Mouse (Mus musculus): Measurements from ENCODE around the gene Wnt2b. TPM values are rescaled to one million over a fixed set of nuclear protein-coding genes. Genes with fewer than 3 reads are reported as not detected.

Wnt2b gene
- total and polyA plus RNA-seq, 2 experiments from 2014 or later = 0.54 to 2.2 TPM

- no peak overlapping the region for H3K4me3 ChIP-seq (ENCODE audit: low read depth, low read length)
- no peak for TF ChIP-seq CTCF (IDR thresholded peaks at IDR 0.05)
- H3K4me1 ChIP-seq (ENCODE audit: insufficient read depth, low read length) = no peaks in the 10 kb centered on the region
- H3K9me3 ChIP-seq (ENCODE audit: low read length) = no peaks in the 10 kb centered on the region
- ATAC-seq (ENCODE audit: low FRiP score) (no peak), DNase-seq (ENCODE audit: low spot score) (no peak)
- H3K27ac ChIP-seq (ENCODE audit: low read depth, low read length) = no peak overlapping the region
- peaks cover 46% of the 10 kb centered on the region for H3K36me3 ChIP-seq (ENCODE audit: insufficient read depth, low read length)
- H3K27me3 ChIP-seq (ENCODE audit: insufficient read depth, low read length) = no peaks in the 10 kb centered on the region
- H3K9ac ChIP-seq (replicated peaks; ENCODE audit: low read length, poor library complexity, severe bottlenecking) = no peak overlapping the region
- 82% methylated on average over 10 of the region's 10 CpGs for WGBS
- no peak overlapping the region for H3K4me2 ChIP-seq (ENCODE audit: low read depth, low read length, poor library complexity, severe bottlenecking)
Measured at GRCm38 (mm10) chr3:105005011-105005410, 43.3 kb upstream of the Wnt2b start.

GRCm38 (mm10) chr3:105003960-105004463 lies 42.3 kb upstream of the Wnt2b start:
- Histone ChIP-seq H3K4me2 (ENCODE audit: low read depth, low read length, poor library complexity, severe bottlenecking) (no peak overlapping the region), H3K9ac (replicated peaks; ENCODE audit: low read length, poor library complexity, severe bottlenecking) (no peak overlapping the region), H3K27ac (ENCODE audit: low read depth, low read length) (peak overlapping the region; percentile 26; the same call in 1 of the 2 replicates), H3K27me3 (ENCODE audit: insufficient read depth, low read length) (no peaks in the 10 kb centered on the region), H3K9me3 (ENCODE audit: low read length) (no peaks in the 10 kb centered on the region), H3K4me3 (ENCODE audit: low read depth, low read length) (no peak overlapping the region), H3K36me3 (ENCODE audit: insufficient read depth, low read length) (peaks cover 40% of the 10 kb centered on the region), H3K4me1 (ENCODE audit: insufficient read depth, low read length) (no peaks in the 10 kb centered on the region)
- peak; percentile 24 for DNase-seq (ENCODE audit: low spot score)
- ATAC-seq (ENCODE audit: low FRiP score) = peak; percentile 56
- 16% methylated on average over 14 of the region's 14 CpGs for WGBS
- TF ChIP-seq CTCF (IDR thresholded peaks at IDR 0.05) = no peak

GRCm38 (mm10) chr3:105001374-105001773 lies 39.7 kb upstream of the Wnt2b start:
- H3K4me2 ChIP-seq (ENCODE audit: low read depth, low read length, poor library complexity, severe bottlenecking) = no peak overlapping the region
- H3K9me3 ChIP-seq (ENCODE audit: low read length) = no peaks in the 10 kb centered on the region
- no peak for TF ChIP-seq CTCF (IDR thresholded peaks at IDR 0.05)
- DNase-seq (ENCODE audit: low spot score) (no peak), ATAC-seq (ENCODE audit: low FRiP score) (no peak)
- WGBS = 52% methylated on average over 6 of the region's 6 CpGs
- peaks cover 23% of the 10 kb centered on the region for H3K36me3 ChIP-seq (ENCODE audit: insufficient read depth, low read length)
- H3K27me3 ChIP-seq (ENCODE audit: insufficient read depth, low read length) = no peaks in the 10 kb centered on the region
- H3K9ac ChIP-seq (replicated peaks; ENCODE audit: low read length, poor library complexity, severe bottlenecking) = no peak overlapping the region
- H3K4me1 ChIP-seq (ENCODE audit: insufficient read depth, low read length) = no peaks in the 10 kb centered on the region
- no peak overlapping the region for H3K4me3 ChIP-seq (ENCODE audit: low read depth, low read length)
- H3K27ac ChIP-seq (ENCODE audit: low read depth, low read length) = no peak overlapping the region

- no peak for TF ChIP-seq CTCF (IDR thresholded peaks at IDR 0.05)
- Histone ChIP-seq H3K4me2 (ENCODE audit: low read depth, low read length, poor library complexity, severe bottlenecking) (no peak overlapping the region), H3K36me3 (ENCODE audit: insufficient read depth, low read length) (peaks cover 17% of the 10 kb centered on the region), H3K4me3 (ENCODE audit: low read depth, low read length) (no peak overlapping the region), H3K27ac (ENCODE audit: low read depth, low read length) (no peak overlapping the region), H3K4me1 (ENCODE audit: insufficient read depth, low read length) (no peaks in the 10 kb centered on the region), H3K27me3 (ENCODE audit: insufficient read depth, low read length) (no peaks in the 10 kb centered on the region), H3K9me3 (ENCODE audit: low read length) (no peaks in the 10 kb centered on the region), H3K9ac (replicated peaks; ENCODE audit: low read length, poor library complexity, severe bottlenecking) (no peak overlapping the region)
- no peak for DNase-seq (ENCODE audit: low spot score)
- WGBS = 78% methylated on average over 8 of the region's 8 CpGs
- ATAC-seq (ENCODE audit: low FRiP score) = no peak
Measured at GRCm38 (mm10) chr3:105000561-105000960, 38.8 kb upstream of the Wnt2b start.

GRCm38 (mm10) chr3:104997563-104997962 lies 35.8 kb upstream of the Wnt2b start:
- DNase-seq (ENCODE audit: low spot score) (no peak), ATAC-seq (ENCODE audit: low FRiP score) (no peak)
- H3K36me3 ChIP-seq (ENCODE audit: insufficient read depth, low read length) = peaks cover 6% of the 10 kb centered on the region
- H3K4me3 ChIP-seq (ENCODE audit: low read depth, low read length) = no peak overlapping the region
- H3K4me1 ChIP-seq (ENCODE audit: insufficient read depth, low read length) = no peaks in the 10 kb centered on the region
- no peak overlapping the region for H3K4me2 ChIP-seq (ENCODE audit: low read depth, low read length, poor library complexity, severe bottlenecking)
- H3K9me3 ChIP-seq (ENCODE audit: low read length) = no peaks in the 10 kb centered on the region
- H3K27me3 ChIP-seq (ENCODE audit: insufficient read depth, low read length) = no peaks in the 10 kb centered on the region
- H3K27ac ChIP-seq (ENCODE audit: low read depth, low read length) = 0 out of 2 replicates have a peak overlapping the region, but pooled peaks have one; percentile 2
- no peak for TF ChIP-seq CTCF (IDR thresholded peaks at IDR 0.05)
- H3K9ac ChIP-seq (replicated peaks; ENCODE audit: low read length, poor library complexity, severe bottlenecking) = no peak overlapping the region
- 23% methylated on average over 6 of the region's 6 CpGs for WGBS

GRCm38 (mm10) chr3:104995707-104996106 lies 34.0 kb upstream of the Wnt2b start:
- Histone ChIP-seq H3K36me3 (ENCODE audit: insufficient read depth, low read length) (no peaks in the 10 kb centered on the region; the same call in 1 of the 2 replicates), H3K9ac (replicated peaks; ENCODE audit: low read length, poor library complexity, severe bottlenecking) (no peak overlapping the region), H3K4me3 (ENCODE audit: low read depth, low read length) (no peak overlapping the region), H3K4me1 (ENCODE audit: insufficient read depth, low read length) (no peaks in the 10 kb centered on the region), H3K4me2 (ENCODE audit: low read depth, low read length, poor library complexity, severe bottlenecking) (no peak overlapping the region), H3K27me3 (ENCODE audit: insufficient read depth, low read length) (no peaks in the 10 kb centered on the region), H3K9me3 (ENCODE audit: low read length) (no peaks in the 10 kb centered on the region), H3K27ac (ENCODE audit: low read depth, low read length) (no peak overlapping the region)
- WGBS = 90% methylated on average over 7 of the region's 7 CpGs
- ATAC-seq (ENCODE audit: low FRiP score) (no peak), DNase-seq (ENCODE audit: low spot score) (no peak)
- TF ChIP-seq CTCF (IDR thresholded peaks at IDR 0.05) = no peak

Measured in midbrain, postnatal 0 days (tissue).